Mouse (Mus musculus) midbrain, embryonic 15.5 days (tissue): ENCODE data around the gene Mrap. TPM values are rescaled to one million over a fixed set of nuclear protein-coding genes. Genes with fewer than 3 reads are reported as not detected.
A peak's percentile ranks its signal among the peaks of the same experiment; 100 is the strongest.

Experiments used
- ATAC-seq: fragments of 200-750 bp; cut with Nextera tagmentation; replicated peaks from 2 replicates; pipeline ENCODE4 v1.8.0; 2017; ENCODE audit warnings: moderate TSS enrichment
- H3K27ac ChIP-seq: fragments of 300-500 bp; sonication (generic); 2 replicates; pipeline ENCODE4 v1.5.1; 2015; ENCODE audit warnings: mild to moderate bottlenecking, inconsistent platforms
- H3K27me3 ChIP-seq: fragments of 300-500 bp; sonication (generic); replicated peaks from 2 replicates; pipeline ENCODE4 v1.6.1; 2015; ENCODE audit warnings: inconsistent platforms
- H3K36me3 ChIP-seq: fragments of 300-500 bp; sonication (generic); replicated peaks from 2 replicates; pipeline ENCODE4 v1.6.1; 2015; ENCODE audit warnings: inconsistent platforms
- H3K4me1 ChIP-seq: fragments of 300-500 bp; sonication (generic); 2 replicates; pipeline ENCODE4 v1.6.1; 2015; ENCODE audit warnings: inconsistent platforms
- H3K4me2 ChIP-seq: fragments of 300-500 bp; sonication (generic); 2 replicates; pipeline ENCODE4 v1.6.1; 2015; ENCODE audit warnings: inconsistent platforms, mild to moderate bottlenecking, moderate library complexity
- H3K4me3 ChIP-seq: fragments of 300-500 bp; sonication (generic); 2 replicates; pipeline ENCODE4 v1.5.1; 2015; ENCODE audit warnings: mild to moderate bottlenecking, inconsistent platforms
- H3K9ac ChIP-seq: fragments of 300-500 bp; sonication (generic); 2 replicates; pipeline ENCODE4 v1.6.1; 2015; ENCODE audit warnings: mild to moderate bottlenecking, inconsistent platforms
- H3K9me3 ChIP-seq: fragments of 300-500 bp; sonication (generic); 2 replicates; pipeline ENCODE4 v1.6.1; 2016; ENCODE audit warnings: inconsistent platforms
- WGBS: fragments of 180-500 bp; shearing (Covaris S2); methylation state at CpG from one replicate; pipeline ENCODE4 v1.1.7; 2015; ENCODE audit warnings: mixed read lengths; 5-methylcytosine and 5-hydroxymethylcytosine counted together
- polyA plus RNA-seq: library from polyadenylated mRNA; unstranded; fragments of >200 nt; fragmentation: Nextera tagmentation; extraction: Ambion mirVana; gene quantifications from 2 replicates; pipeline ENCODE4 v1.2.1, GENCODE M21; 2015

Gene Mrap
- 0.17 and 0.41 TPM in 2 replicates for polyA plus RNA-seq

GRCm38 (mm10) chr16:90738092-90738956 is at the start of gene Mrap:
Mrap (plus strand) TSS chr16:90738207.
- Histone ChIP-seq H3K9me3 (no peaks in the 10 kb centered on the region), H3K27me3 (no peaks in the 10 kb centered on the region), H3K36me3 (no peaks in the 10 kb centered on the region), H3K4me3 (no peak within 1 kb of the TSS), H3K4me2 (no peak within 1 kb of the TSS), H3K4me1 (peaks cover 8% of the 10 kb centered on the region; the same call in 1 of the 2 replicates), H3K27ac (no peak within 1 kb of the TSS), H3K9ac (no peak within 1 kb of the TSS)
- 85% methylated on average over 26 of the region's 26 CpGs for WGBS
- no peak for ATAC-seq

- Histone ChIP-seq H3K4me2 (no peak overlapping the region), H3K27me3 (no peaks in the 10 kb centered on the region), H3K9ac (no peak overlapping the region), H3K9me3 (no peaks in the 10 kb centered on the region), H3K27ac (peak overlapping the region; percentile 12; the same call in 1 of the 2 replicates), H3K4me3 (no peak overlapping the region), H3K4me1 (peaks cover 8% of the 10 kb centered on the region; the same call in 1 of the 2 replicates), H3K36me3 (no peaks in the 10 kb centered on the region)
- ATAC-seq, result peak; percentile 50; the same call in 1 of the 2 replicates
- WGBS, result 60% methylated on average over 15 of the region's 15 CpGs
Measured at GRCm38 (mm10) chr16:90692704-90693385, 45.2 kb upstream of the Mrap start.

- H3K4me3 ChIP-seq, result no peak overlapping the region
- 96% methylated on average over 5 of the region's 5 CpGs for WGBS
- no peaks in the 10 kb centered on the region for H3K36me3 ChIP-seq
- H3K4me2 ChIP-seq, result no peak overlapping the region
- H3K9ac ChIP-seq, result no peak overlapping the region
- H3K27me3 ChIP-seq, result no peaks in the 10 kb centered on the region
- ATAC-seq, result no peak
- H3K9me3 ChIP-seq, result no peaks in the 10 kb centered on the region
- no peak overlapping the region for H3K27ac ChIP-seq
- H3K4me1 ChIP-seq, result peaks cover 8% of the 10 kb centered on the region; the same call in 1 of the 2 replicates
Measured at GRCm38 (mm10) chr16:90693625-90694024, 44.4 kb upstream of the Mrap start.

GRCm38 (mm10) chr16:90694719-90695118 is 43.3 kb upstream of the Mrap start:
- WGBS, result 68% methylated on average over 9 of the region's 9 CpGs
- ATAC-seq, result no peak

GRCm38 (mm10) chr16:90695121-90695520 is 42.9 kb upstream of the Mrap start:
- no peak overlapping the region for H3K27ac ChIP-seq
- no peak for ATAC-seq
- 87% methylated on average over 10 of the region's 10 CpGs for WGBS

More at GRCm38 (mm10) chr16:90694719-90695118, 43.3 kb upstream of the Mrap start:
- H3K4me1 ChIP-seq, result peaks cover 8% of the 10 kb centered on the region; the same call in 1 of the 2 replicates
- H3K9me3 ChIP-seq, result no peaks in the 10 kb centered on the region
- no peak overlapping the region for H3K4me3 ChIP-seq
- H3K9ac ChIP-seq, result no peak overlapping the region
- H3K27me3 ChIP-seq, result no peaks in the 10 kb centered on the region
- no peaks in the 10 kb centered on the region for H3K36me3 ChIP-seq
- H3K27ac ChIP-seq, result no peak overlapping the region
- no peak overlapping the region for H3K4me2 ChIP-seq

GRCm38 (mm10) chr16:90696306-90696705 is 41.7 kb upstream of the Mrap start:
- ATAC-seq, result no peak

More at GRCm38 (mm10) chr16:90695121-90695520, 42.9 kb upstream of the Mrap start:
- Histone ChIP-seq H3K4me2 (no peak overlapping the region), H3K27me3 (no peaks in the 10 kb centered on the region), H3K9me3 (no peaks in the 10 kb centered on the region), H3K9ac (no peak overlapping the region), H3K4me1 (peaks cover 8% of the 10 kb centered on the region; the same call in 1 of the 2 replicates), H3K36me3 (no peaks in the 10 kb centered on the region), H3K4me3 (no peak overlapping the region)

GRCm38 (mm10) chr16:90699390-90699789 is 38.6 kb upstream of the Mrap start:
- 0 out of 2 replicates have a peak, but pooled peaks cover 5% of the 10 kb centered on the region for H3K4me1 ChIP-seq
- ATAC-seq, result no peak
- H3K27me3 ChIP-seq, result no peaks in the 10 kb centered on the region
- H3K4me2 ChIP-seq, result no peak overlapping the region
- no peaks in the 10 kb centered on the region for H3K9me3 ChIP-seq
- no peak overlapping the region for H3K27ac ChIP-seq
- H3K9ac ChIP-seq, result no peak overlapping the region
- no peak overlapping the region for H3K4me3 ChIP-seq
- 80% methylated on average over 14 of the region's 14 CpGs for WGBS
- H3K36me3 ChIP-seq, result no peaks in the 10 kb centered on the region

More at GRCm38 (mm10) chr16:90696306-90696705, 41.7 kb upstream of the Mrap start:
- no peaks in the 10 kb centered on the region for H3K36me3 ChIP-seq
- no peak overlapping the region for H3K9ac ChIP-seq
- H3K4me3 ChIP-seq, result no peak overlapping the region
- no peaks in the 10 kb centered on the region for H3K9me3 ChIP-seq
- 61% methylated on average over 9 of the region's 9 CpGs for whole genome bisulfite sequencing
- no peaks in the 10 kb centered on the region for H3K27me3 ChIP-seq
- no peak overlapping the region for H3K4me2 ChIP-seq
- H3K4me1 ChIP-seq, result peaks cover 8% of the 10 kb centered on the region; the same call in 1 of the 2 replicates
- no peak overlapping the region for H3K27ac ChIP-seq

- Histone ChIP-seq H3K9me3 (no peaks in the 10 kb centered on the region), H3K36me3 (no peaks in the 10 kb centered on the region), H3K27me3 (no peaks in the 10 kb centered on the region), H3K9ac (no peak overlapping the region), H3K27ac (no peak overlapping the region), H3K4me3 (no peak overlapping the region), H3K4me2 (no peak overlapping the region), H3K4me1 (0 out of 2 replicates have a peak, but pooled peaks cover under 1% of the 10 kb centered on the region)
- 86% methylated on average over 2 of the region's 2 CpGs for WGBS
- no peak for ATAC-seq
Measured at GRCm38 (mm10) chr16:90701541-90701940, 36.5 kb upstream of the Mrap start.

- Histone ChIP-seq H3K9me3 (no peaks in the 10 kb centered on the region), H3K4me3 (no peak overlapping the region), H3K27ac (no peak overlapping the region), H3K4me1 (peaks cover 3% of the 10 kb centered on the region), H3K27me3 (no peaks in the 10 kb centered on the region), H3K36me3 (no peaks in the 10 kb centered on the region), H3K4me2 (no peak overlapping the region), H3K9ac (no peak overlapping the region)
- ATAC-seq, result no peak
- 23% methylated on average over 1 of the region's 1 CpGs for WGBS
Measured at GRCm38 (mm10) chr16:90703646-90704045, 34.4 kb upstream of the Mrap start.

- Histone ChIP-seq H3K9ac (no peak overlapping the region), H3K27ac (no peak overlapping the region), H3K4me2 (no peak overlapping the region), H3K4me1 (peaks cover 10% of the 10 kb centered on the region), H3K27me3 (no peaks in the 10 kb centered on the region), H3K9me3 (no peaks in the 10 kb centered on the region), H3K36me3 (no peaks in the 10 kb centered on the region), H3K4me3 (no peak overlapping the region)
- WGBS, result 86% methylated on average over 13 of the region's 13 CpGs
- ATAC-seq, result no peak
Measured at GRCm38 (mm10) chr16:90704161-90704825, 33.7 kb upstream of the Mrap start.

GRCm38 (mm10) chr16:90706279-90706678 is 31.7 kb upstream of the Mrap start:
- H3K9ac ChIP-seq, result no peak overlapping the region
- H3K27ac ChIP-seq, result no peak overlapping the region
- H3K36me3 ChIP-seq, result no peaks in the 10 kb centered on the region
- no peak overlapping the region for H3K4me3 ChIP-seq
- no peaks in the 10 kb centered on the region for H3K9me3 ChIP-seq
- no peak for ATAC-seq
- 62% methylated on average over 3 of the region's 3 CpGs for WGBS
- H3K27me3 ChIP-seq, result no peaks in the 10 kb centered on the region
- no peak overlapping the region for H3K4me2 ChIP-seq
- H3K4me1 ChIP-seq, result peaks cover 29% of the 10 kb centered on the region
